Mouse (Mus musculus) yolk sac, embryonic 10.5 days (tissue): ENCODE data around the gene Bend5.

Experiments used
- DNase-seq: peaks from one replicate; pipeline ENCODE4 v3.0.0-alpha.2; 2017; ENCODE audit warnings: low spot score

The Bend5 gene

DNA sequence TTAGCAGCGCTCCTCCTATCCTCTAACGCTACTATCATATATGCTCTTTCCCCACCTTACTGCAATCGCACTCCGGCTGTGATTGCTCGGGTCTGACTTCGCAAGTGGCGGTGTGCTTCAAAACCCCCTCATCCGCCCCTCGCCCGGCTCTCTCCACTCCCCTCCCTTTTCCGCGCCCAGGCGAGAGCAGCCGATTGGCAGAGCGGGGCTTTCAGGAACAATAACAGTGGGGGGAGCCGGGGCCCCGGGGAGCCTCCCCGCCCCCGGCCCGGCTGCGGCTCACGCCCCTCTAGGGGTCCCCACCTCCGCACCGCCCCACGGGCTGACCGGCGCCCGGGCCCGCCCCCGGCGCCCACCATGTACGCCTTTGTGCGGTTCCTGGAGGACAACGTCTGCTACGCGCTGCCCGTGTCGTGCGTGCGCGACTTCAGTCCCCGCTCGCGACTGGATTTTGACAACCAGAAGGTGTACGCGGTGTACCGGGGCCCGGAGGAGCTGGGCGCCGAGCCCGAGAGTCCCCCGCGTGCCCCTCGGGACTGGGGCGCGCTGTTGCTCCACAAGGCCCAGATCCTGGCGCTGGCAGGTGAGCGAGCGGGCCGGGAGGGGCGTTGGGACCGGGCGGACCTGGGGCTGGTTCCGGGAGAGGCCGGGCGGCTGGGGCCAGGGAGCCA, at the start of gene Bend5:
Bend5 (plus strand) TSS at position 189 of the 671 bp plus-strand sequence.
- DNase-seq = peak; percentile 93

GRCm38 (mm10) chr4:111367771-111368170, 47.0 kb upstream of the Bend5 start:
- DNase-seq = no peak

DNA sequence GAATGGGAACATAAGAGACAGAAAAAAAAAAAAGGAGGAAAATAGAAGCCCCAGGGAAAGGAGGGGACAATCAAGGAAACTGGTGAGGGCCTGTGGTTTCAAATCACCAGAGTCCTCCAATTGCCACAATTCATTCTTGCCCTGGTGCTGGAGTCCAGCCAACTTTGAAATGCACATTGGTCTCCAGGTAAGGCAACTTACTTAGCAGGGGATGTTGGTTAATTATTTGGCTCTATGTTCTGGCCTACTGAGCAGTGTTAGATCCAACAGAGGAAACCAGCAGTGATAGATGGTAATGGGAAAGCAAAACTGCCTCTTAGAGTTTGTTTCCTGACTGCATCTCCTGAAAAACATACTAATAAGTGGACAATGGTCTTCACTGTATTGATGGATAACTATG, 37.6 kb upstream of the Bend5 start:
- no peak for DNase-seq

- no peak for DNase-seq
Observed at GRCm38 (mm10) chr4:111378071-111378470, 36.7 kb upstream of the Bend5 start.

GRCm38 (mm10) chr4:111383101-111383500, 31.7 kb upstream of the Bend5 start:
- DNase-seq = no peak

DNA sequence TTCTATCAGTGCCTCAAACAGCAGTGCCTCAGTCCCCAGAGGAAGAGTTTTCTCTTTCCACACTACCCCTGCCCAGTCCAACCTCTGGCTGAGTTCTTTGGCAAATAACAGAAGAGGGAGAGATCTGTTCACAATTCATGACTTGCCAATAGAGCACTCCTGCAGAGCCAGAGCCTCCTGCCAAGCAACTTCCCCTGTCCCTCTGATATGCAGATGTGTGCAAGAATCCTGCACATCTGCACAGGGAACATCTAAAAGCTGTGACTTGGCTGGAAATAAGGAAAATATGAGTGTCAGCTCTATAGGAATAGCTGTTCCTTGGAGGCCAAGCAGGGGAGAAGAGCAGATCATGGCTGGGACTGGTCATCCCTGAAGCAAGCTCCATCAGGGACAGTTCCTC, 24.1 kb upstream of the Bend5 start:
- no peak for DNase-seq

DNA sequence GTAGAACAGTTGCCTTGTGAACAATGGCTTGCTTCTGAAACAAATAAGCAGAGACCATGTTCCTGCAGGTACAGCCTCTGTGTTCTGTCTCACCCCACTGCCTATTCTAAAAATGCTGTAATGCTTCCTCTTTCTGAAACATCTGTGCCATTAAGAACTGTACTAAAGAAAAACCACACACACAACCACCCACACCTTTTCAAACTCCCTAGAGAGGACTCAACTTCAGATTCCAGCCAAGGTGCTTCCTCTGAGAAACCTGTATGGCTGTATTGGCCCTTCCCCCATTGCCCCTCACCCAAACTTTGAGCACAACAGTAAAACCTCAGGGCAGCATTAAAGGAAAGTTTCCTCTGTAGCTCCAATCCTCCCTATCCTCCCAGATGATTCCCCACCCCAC, 15.0 kb upstream of the Bend5 start:
- DNase-seq = no peak

GRCm38 (mm10) chr4:111400676-111401075, 14.1 kb upstream of the Bend5 start:
- no peak for DNase-seq

DNA sequence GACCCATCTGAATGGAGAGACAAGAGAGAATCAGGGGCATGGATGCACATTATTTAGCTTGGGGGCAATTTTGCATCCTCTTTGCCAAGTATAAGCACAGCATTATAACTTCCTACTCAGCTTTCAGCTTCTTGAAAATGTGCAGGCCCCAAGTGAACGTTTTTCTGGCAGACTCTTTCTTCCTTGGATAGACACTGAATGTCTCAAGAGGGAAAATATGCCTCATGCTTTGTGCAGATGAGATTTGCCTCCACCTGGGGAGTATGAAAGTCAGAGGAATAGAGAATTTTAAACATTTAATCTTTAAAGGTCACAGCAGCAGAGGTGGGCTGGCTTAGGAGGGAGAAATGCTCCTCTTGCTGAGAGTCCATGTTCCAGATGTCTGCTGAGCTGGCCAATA, 11.6 kb upstream of the Bend5 start:
- no peak for DNase-seq

GRCm38 (mm10) chr4:111410731-111411130, 4.1 kb upstream of the Bend5 start:
- no peak for DNase-seq

GRCm38 (mm10) chr4:111414399-111414798, 407 bp upstream of the Bend5 start:
- DNase-seq = no peak

DNA sequence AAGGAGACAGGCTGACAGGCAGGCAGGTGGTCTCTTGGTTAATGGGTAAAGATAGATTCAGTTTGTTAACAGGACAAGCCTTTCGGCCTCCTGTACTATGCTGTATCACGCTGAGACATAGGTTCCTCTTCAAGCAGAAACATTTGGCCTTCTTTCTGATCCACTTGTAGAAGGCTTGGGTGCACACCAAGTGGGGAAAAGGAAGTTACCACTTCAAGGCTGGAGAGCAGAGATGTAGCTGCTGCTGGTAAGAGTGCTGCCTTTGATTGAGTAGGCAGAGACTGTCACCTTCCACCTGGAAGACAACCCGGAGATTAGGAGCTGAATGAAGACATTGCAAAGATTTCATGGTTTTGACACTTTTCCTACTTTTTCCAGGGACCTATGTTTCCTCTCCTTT, 1.3 kb downstream of the Bend5 start:
- no peak for DNase-seq

- no peak for DNase-seq
Observed at GRCm38 (mm10) chr4:111416551-111416950, 1.7 kb downstream of the Bend5 start.

- no peak for DNase-seq
Observed at GRCm38 (mm10) chr4:111417716-111418115, 2.9 kb downstream of the Bend5 start.

GRCm38 (mm10) chr4:111419476-111419875, 4.7 kb downstream of the Bend5 start:
- peak; percentile 70 for DNase-seq

DNA sequence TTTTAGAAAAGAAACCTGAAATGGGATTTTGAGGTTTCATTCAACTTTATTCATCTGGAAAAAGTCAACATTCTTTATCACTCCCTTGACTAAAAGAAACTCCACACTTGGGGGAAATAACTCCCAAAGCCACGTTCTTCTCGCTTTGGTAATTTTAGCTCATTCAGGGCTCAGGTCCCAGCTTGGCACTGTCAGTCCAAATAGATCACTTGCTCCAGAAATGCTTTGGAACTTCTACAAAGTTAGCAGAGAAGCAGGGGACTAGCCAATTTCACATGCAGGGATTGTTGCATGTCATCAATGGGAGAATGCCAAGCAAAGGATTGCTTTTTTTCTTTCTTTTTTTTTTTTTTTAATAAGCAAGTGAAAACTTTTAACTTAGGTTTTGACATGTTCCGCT, 5.2 kb downstream of the Bend5 start:
- DNase-seq = no peak

GRCm38 (mm10) chr4:111420955-111421354, 6.1 kb downstream of the Bend5 start:
- no peak for DNase-seq

GRCm38 (mm10) chr4:111421785-111422184, 7.0 kb downstream of the Bend5 start:
- DNase-seq = no peak

DNA sequence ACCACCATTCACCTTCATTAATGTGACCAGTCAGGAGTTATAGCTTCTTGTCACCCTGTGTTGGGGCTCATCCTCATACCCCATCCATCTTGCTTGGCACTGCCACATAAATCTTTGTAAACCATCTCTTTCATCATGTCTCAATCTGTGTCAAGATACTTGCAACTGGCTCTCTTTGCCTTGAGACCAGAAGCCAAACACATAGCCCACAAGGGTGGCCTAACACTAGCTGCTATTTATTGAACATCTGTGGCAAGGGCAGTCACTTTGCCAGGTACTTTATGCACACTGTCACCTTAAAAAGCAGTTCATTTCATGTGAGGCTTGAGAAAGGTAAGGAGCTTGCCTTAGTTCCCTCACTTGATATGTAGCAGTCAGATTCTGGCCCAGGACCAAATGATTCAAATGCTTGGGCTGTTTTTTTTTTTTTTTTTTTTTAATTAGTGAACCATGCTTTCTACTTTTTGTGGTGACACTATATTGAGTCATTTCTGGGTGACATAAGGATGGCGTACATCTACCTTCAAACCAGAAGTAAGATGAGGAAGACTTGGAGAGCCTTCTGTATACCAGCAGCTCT, 9.7 kb downstream of the Bend5 start:
- DNase-seq = no peak

GRCm38 (mm10) chr4:111425170-111425569, 10.4 kb downstream of the Bend5 start:
- no peak for DNase-seq

DNA sequence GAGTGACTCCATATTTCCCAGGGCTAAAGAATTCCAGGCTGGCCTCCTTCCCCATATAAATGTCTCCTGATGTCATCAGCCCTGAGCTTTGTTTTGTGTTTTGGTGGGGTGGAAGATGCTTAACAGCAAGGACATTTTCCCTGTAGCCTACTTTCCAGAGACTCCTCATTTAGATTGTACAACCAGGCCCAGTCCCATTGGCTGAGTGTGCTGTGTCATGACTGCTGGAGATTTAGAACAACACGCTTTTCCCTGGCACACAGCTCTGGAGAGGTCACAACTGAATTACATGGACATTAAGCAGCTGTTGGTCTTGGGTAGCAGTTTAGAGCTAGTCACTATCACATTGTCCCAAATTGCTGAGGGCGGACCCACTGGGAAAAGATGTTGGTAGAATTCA, 16.4 kb downstream of the Bend5 start:
- no peak for DNase-seq

DNA sequence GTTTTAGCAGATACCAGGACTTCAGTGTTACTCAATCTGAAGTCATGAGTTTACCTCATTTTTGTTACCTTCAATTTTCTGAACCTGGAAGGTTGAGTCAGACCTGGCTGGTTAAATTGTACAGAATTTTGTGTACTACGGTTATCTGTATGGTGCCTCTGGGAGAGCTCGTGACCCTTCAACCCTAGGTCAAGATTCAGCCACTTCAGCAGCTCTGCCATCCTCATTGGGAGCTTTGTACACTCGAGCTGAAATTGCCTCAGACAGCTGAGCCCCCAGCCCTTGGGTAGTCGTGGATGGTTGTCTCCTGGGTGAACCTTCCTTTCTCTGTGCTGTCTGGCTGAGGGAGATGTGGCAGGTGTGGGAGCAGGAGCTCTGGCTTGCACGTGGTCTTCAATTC, 17.2 kb downstream of the Bend5 start:
- peak; percentile 66 for DNase-seq

GRCm38 (mm10) chr4:111432417-111432816, 17.6 kb downstream of the Bend5 start:
- no peak for DNase-seq

DNA sequence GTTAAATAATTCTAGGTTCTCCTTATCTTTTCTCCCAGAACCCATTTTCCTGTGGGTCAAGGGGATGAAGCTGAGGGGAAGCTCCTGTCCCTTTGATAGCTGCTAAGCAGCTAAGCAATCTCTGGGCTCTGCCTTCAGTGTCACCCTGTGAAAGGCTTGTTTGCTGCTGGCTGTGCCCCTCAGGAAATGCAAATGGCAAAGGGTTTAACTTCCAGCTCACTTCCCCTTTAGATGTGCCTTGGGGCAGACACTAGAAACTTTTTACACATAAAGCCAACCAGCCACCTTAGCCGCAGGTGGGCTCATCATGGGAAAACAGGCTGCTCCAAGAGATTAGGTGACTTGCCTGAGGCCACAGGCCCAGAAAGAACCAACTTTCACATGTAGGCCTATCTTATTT, 26.9 kb downstream of the Bend5 start:
- no peak for DNase-seq
